Mouse (Mus musculus) midbrain, embryonic 16.5 days (tissue): ENCODE results near the gene Paics. TPM values are rescaled to one million over a fixed set of nuclear protein-coding genes. Genes with fewer than 3 reads are reported as not detected.

ENCODE experiments used
- ATAC-seq: fragments of 200-750 bp; cut with Nextera tagmentation; 2 replicates; pipeline ENCODE4 v1.8.0; 2017; ENCODE audit warnings: moderate TSS enrichment
- H3K27ac ChIP-seq: fragments of 300-500 bp; sonication (generic); 2 replicates; pipeline ENCODE4 v1.5.1; 2014; ENCODE audit warnings: mild to moderate bottlenecking, low read length, mixed read lengths
- H3K27me3 ChIP-seq: fragments of 300-500 bp; sonication (generic); 2 replicates; pipeline ENCODE4 v1.6.1; 2014; ENCODE audit warnings: low read depth, low read length, mixed read lengths; ENCODE audit not compliant: control insufficient read depth, insufficient read depth
- H3K36me3 ChIP-seq: fragments of 300-500 bp; sonication (generic); 2 replicates; pipeline ENCODE4 v1.6.1; 2014; ENCODE audit warnings: mild to moderate bottlenecking, low read length, moderate library complexity, mixed read lengths; ENCODE audit not compliant: control insufficient read depth, insufficient read depth
- H3K4me1 ChIP-seq: fragments of 300-500 bp; sonication (generic); 2 replicates; pipeline ENCODE4 v1.6.1; 2014; ENCODE audit warnings: mild to moderate bottlenecking, low read length, mixed read lengths; ENCODE audit not compliant: control insufficient read depth, insufficient read depth
- H3K4me2 ChIP-seq: fragments of 300-500 bp; sonication (generic); 2 replicates; pipeline ENCODE4 v1.6.1; 2014; ENCODE audit warnings: mild to moderate bottlenecking, low read length, mixed read lengths
- H3K4me3 ChIP-seq: fragments of 300-500 bp; sonication (generic); 2 replicates; pipeline ENCODE4 v1.5.1; 2014; ENCODE audit warnings: low read depth, mild to moderate bottlenecking, low read length, moderate library complexity, mixed read lengths
- H3K9ac ChIP-seq: fragments of 300-500 bp; sonication (generic); 2 replicates; pipeline ENCODE4 v1.6.1; 2014; ENCODE audit warnings: low read depth, low read length, mixed read lengths
- H3K9me3 ChIP-seq: fragments of 300-500 bp; sonication (generic); replicated peaks from 2 replicates; pipeline ENCODE4 v1.6.1; 2014; ENCODE audit warnings: mild to moderate bottlenecking, low read length, mixed read lengths; ENCODE audit not compliant: control insufficient read depth, poor library complexity, severe bottlenecking
- WGBS: fragments of 180-500 bp; shearing (Covaris S2); extraction: QIAGEN DNeasy Blood & Tissue Kit; methylation state at CpG from one replicate; pipeline ENCODE4 v1.1.7; 2014; 5-methylcytosine and 5-hydroxymethylcytosine counted together
- polyA plus RNA-seq: library from polyadenylated mRNA; unstranded; fragments of >200 nt; fragmentation: Nextera tagmentation; extraction: Ambion mirVana; gene quantifications from 2 replicates; pipeline ENCODE4 v1.2.1, GENCODE M21; 2015

The Paics gene
- polyA plus RNA-seq, 1 experiment from 2014 or later: 163 TPM

DNA sequence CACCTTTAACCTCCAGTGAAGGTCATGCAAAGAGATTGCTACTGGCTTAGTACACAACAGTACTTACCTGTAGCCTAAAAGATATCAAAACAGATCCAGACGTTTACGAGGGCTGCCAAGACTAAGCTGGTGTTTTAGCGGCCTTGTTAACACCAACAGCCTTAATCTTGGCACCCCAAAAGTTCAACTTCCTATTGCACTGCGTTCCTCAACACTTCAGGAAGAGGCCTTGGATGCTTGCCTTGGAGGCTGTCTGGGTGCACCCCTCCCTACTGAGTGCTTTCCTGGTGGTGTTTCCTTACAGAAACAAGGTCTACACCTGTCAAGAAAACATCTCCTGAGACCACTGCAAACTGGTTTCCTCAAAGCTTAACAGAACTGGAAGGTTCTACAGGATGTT lies 4.0 kb upstream of the Paics start:
- 92% methylated on average over 4 of the region's 4 CpGs for WGBS
- no peak for ATAC-seq
- Histone ChIP-seq H3K36me3 (no peaks in the 10 kb centered on the region), H3K27me3 (no peaks in the 10 kb centered on the region), H3K4me3 (no peak overlapping the region), H3K4me2 (no peak overlapping the region), H3K9me3 (no peaks in the 10 kb centered on the region), H3K9ac (no peak overlapping the region), H3K4me1 (peaks cover 14% of the 10 kb centered on the region), H3K27ac (no peak overlapping the region)

DNA sequence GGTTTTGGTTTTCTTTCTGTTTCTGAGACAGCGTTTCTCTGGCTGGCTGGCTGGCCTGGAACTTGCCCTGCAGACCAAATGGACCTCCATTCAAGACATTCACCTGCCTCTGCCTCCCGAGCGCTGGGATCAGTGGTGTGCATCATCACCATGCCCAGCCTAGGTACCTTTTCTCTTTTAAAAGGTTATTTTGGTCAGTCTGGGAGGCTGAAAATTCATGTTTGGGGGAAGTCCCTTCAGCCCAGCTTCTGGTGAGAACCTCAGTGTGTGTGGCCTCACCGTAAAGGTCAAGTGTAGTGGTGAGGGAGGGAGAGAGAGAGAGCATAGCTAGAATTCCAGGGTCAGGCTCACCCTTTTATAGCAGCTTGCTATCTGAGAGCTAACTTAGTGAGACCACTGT lies 3.3 kb upstream of the Paics start:
- ATAC-seq: no peak
- no peak overlapping the region for H3K27ac ChIP-seq
- H3K9ac ChIP-seq: no peak overlapping the region
- 98% methylated on average over 4 of the region's 4 CpGs for WGBS
- H3K4me2 ChIP-seq: no peak overlapping the region
- H3K4me1 ChIP-seq: peaks cover 20% of the 10 kb centered on the region
- H3K27me3 ChIP-seq: no peaks in the 10 kb centered on the region
- no peaks in the 10 kb centered on the region for H3K9me3 ChIP-seq
- H3K36me3 ChIP-seq: no peaks in the 10 kb centered on the region
- H3K4me3 ChIP-seq: no peak overlapping the region

DNA sequence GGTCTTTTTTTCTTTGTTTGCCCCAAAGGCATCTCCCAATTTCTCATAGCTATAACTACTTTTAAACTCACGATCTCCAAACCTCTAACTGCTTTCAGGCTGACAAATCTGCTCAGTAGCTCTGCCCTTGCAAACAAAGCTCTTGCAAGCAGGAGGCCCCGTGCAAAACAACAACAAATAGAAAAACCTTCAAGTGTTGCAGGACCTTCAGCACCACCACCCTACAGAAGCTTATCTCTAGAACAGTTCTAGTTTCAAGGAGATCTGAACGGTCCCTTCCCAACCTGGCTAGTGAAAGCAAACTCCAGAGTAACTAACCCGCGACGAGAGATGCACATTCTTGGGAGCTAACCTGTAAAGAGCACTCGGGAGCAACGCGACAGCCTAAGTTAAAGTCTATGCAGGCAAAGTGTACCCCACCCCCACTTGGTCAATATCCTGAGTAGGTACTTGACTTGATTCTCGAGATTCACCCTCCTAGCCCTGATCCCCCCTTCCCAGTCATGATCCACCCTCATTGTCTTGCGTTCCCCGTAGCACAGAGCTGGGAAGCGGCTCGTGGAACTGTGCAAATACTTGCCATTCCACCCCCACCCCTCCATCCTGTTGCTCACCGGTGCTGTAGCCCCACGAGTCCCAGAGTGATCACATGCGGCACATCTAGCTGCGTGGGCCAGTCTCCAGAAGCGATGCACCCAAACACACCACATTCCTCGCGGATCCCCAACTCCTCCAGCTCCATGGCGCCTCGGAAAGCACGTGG lies 583 bp upstream of the Paics start:
- ATAC-seq: no peak
- H3K27ac ChIP-seq: peak overlapping the region; percentile 48
- peak overlapping the region; percentile 56 for H3K9ac ChIP-seq
- no peaks in the 10 kb centered on the region for H3K27me3 ChIP-seq
- WGBS: under 1% methylated on average over 24 of the region's 24 CpGs
- H3K9me3 ChIP-seq: no peaks in the 10 kb centered on the region
- H3K4me1 ChIP-seq: peaks cover 22% of the 10 kb centered on the region
- no peaks in the 10 kb centered on the region for H3K36me3 ChIP-seq
- H3K4me2 ChIP-seq: peak overlapping the region; percentile 86
- peak overlapping the region; percentile 63 for H3K4me3 ChIP-seq

DNA sequence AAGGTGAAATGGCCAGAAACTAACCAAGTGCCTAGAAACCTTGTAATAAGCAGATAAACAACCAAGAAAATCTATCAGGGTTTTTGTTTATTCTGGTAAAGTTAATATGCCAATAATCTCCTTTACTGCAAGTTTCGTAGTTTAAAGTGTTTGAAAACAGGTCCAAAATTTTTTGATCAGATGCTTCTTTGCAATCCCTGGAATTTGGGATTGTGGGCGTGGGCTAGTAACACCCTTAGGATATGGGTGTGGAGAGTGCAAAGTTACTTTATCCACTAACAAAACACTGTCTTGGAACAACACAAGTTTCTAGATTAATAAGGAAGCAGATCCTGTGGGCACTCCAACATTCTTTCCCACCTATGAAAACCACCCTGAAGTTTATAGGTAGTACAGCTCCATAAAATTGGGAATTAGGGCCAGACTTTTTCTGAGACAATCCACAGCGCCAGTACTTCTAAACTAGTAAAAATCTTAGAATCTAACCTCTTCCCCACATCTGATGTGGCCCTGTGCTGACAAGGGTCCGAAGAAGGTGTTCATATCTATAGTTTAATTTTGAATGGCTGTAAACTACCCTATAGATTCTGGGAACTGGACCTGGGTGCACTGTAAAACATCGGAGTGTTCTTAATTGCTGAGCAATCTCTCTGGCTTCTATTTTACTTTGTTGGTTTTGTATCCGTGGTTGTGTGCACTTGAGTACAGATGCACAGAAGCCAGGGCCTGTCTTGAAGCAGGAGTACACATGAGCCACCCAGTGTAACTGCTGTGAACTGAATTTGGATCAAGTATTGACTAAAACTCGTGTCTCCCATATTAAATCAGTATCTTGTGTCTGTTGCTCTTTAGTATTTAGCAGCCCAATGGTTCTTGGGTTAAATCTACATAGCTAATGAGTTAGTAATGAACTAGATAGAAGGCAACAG lies 1.3 kb downstream of the Paics start:
- H3K27ac ChIP-seq: 0 out of 2 replicates have a peak overlapping the region, but pooled peaks have one; percentile 81
- peak overlapping the region; percentile 63 for H3K4me3 ChIP-seq
- H3K9me3 ChIP-seq: no peaks in the 10 kb centered on the region
- peak overlapping the region; percentile 86 for H3K4me2 ChIP-seq
- 18% methylated on average over 7 of the region's 7 CpGs for WGBS
- no peak for ATAC-seq
- peaks cover 8% of the 10 kb centered on the region; the same call in 1 of the 2 replicates for H3K36me3 ChIP-seq
- no peaks in the 10 kb centered on the region for H3K27me3 ChIP-seq
- H3K4me1 ChIP-seq: peaks cover 20% of the 10 kb centered on the region
- H3K9ac ChIP-seq: peak overlapping the region; percentile 63

DNA sequence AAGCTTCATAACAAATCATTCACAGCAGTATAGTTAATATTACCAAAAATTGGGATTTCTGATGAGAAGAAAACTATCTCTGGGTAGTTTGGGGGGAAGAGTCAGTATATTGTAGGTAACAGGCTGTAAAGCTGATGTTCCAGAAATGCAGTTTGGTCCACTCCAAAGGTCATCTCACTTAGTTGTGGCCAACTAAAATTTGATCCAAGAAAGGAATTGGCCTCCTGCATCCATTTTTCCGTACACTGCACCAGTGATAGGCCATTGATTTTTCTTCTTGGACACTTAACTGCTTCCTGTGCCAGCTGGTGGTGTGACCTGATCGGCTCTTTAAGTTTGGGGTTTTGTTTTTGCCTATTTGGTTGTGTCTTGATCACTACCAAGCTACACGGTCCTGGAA lies 2.7 kb downstream of the Paics start:
- Histone ChIP-seq H3K4me3 (no peak overlapping the region), H3K4me2 (no peak overlapping the region), H3K9me3 (no peaks in the 10 kb centered on the region), H3K9ac (no peak overlapping the region), H3K27me3 (no peaks in the 10 kb centered on the region), H3K27ac (no peak overlapping the region), H3K36me3 (peaks cover 22% of the 10 kb centered on the region), H3K4me1 (peaks cover 19% of the 10 kb centered on the region)
- WGBS: 82% methylated on average over 3 of the region's 3 CpGs
- ATAC-seq: no peak

DNA sequence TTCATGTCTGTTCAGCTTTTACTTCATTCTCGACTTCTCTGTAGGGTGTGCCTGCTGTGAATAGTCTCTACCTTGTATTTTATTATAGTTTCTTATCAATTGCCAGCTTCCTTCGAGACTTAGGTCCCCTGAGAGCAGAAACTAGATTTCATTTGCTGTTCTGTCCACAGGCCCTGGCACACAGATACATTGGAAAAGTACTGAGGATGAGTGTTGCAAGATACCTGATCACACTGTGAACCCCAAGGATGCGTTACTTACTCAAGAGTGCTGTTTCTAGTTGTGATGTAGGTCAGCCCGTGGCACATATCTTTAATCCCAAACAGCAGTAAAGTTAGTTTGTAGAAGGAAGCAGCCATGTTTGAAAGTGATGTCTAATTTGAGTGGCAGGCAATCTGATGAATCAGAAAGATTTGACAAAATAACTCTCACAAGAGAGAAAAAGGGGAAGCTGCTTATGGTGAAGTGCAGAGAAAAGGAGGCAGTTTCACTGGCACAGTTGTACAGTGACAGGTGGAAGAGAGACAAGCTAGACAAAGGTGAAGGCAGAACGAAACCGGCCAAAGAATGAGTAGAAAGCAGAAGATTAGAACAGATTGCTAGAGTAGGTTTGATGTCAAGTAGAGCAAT lies 3.3 kb downstream of the Paics start:
- H3K9ac ChIP-seq: no peak overlapping the region
- no peak for ATAC-seq
- H3K4me2 ChIP-seq: no peak overlapping the region
- WGBS: 87% methylated on average over 6 of the region's 6 CpGs
- H3K27me3 ChIP-seq: no peaks in the 10 kb centered on the region
- H3K36me3 ChIP-seq: peaks cover 26% of the 10 kb centered on the region
- H3K4me1 ChIP-seq: peaks cover 19% of the 10 kb centered on the region
- H3K9me3 ChIP-seq: no peaks in the 10 kb centered on the region
- H3K4me3 ChIP-seq: no peak overlapping the region
- no peak overlapping the region for H3K27ac ChIP-seq

DNA sequence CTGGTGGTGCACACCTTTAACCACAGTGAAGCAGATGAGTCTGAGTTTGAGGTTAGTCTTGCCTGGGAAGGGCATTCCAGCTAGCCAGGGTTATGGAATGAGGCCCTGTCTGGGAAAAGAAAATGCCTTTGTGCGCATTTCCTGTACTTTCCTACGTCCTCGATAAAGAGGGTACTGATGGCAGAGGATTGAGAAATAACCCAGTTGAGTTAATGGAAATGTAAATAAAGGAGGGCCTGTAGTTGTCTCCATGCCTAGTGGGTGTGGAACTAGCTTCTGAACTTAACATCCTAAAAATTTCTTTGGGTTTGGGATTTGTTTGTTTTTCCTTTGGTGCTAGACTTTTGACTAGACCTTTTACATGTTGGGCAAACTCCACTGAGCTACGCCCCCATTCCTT lies 4.4 kb downstream of the Paics start:
- H3K4me3 ChIP-seq: no peak overlapping the region
- H3K36me3 ChIP-seq: peaks cover 26% of the 10 kb centered on the region
- H3K4me2 ChIP-seq: no peak overlapping the region
- no peaks in the 10 kb centered on the region for H3K27me3 ChIP-seq
- ATAC-seq: no peak
- H3K27ac ChIP-seq: no peak overlapping the region
- H3K9me3 ChIP-seq: no peaks in the 10 kb centered on the region
- WGBS: 92% methylated on average over 4 of the region's 4 CpGs
- peaks cover 10% of the 10 kb centered on the region for H3K4me1 ChIP-seq
- H3K9ac ChIP-seq: no peak overlapping the region

DNA sequence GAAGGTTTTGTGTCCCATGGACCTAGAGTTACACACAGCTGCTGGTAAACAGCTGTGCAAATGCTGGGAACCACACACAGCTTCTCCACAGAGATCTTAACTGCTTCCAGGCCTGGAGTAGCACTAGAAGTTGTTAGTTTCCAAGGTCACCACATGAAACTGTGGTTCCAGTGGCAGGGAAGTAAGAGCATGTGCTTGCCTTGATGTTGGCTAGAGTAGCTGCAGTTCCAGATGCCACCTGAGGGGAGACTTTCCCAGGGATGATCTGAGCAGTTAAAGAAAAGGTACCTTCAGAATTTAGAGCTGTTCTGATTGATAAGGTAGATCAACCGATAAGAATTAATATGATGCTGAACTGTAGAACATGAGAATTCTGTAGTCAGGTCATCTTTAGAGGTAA lies 6.8 kb downstream of the Paics start:
- no peaks in the 10 kb centered on the region for H3K27me3 ChIP-seq
- H3K36me3 ChIP-seq: peaks cover 29% of the 10 kb centered on the region
- no peak for ATAC-seq
- H3K9ac ChIP-seq: no peak overlapping the region
- no peak overlapping the region for H3K4me3 ChIP-seq
- H3K4me1 ChIP-seq: no peaks in the 10 kb centered on the region; the same call in none of the 2 replicates
- H3K4me2 ChIP-seq: no peak overlapping the region
- no peak overlapping the region for H3K27ac ChIP-seq
- 94% methylated on average over 1 of the region's 1 CpGs for WGBS
- no peaks in the 10 kb centered on the region for H3K9me3 ChIP-seq
